Mouse (Mus musculus) lung, embryonic 14.5 days (tissue): ENCODE results near the gene Tdrkh. TPM values are rescaled to one million over a fixed set of nuclear protein-coding genes. Genes with fewer than 3 reads are reported as not detected.

Source experiments
- ATAC-seq: fragments of 200-750 bp; cut with Nextera tagmentation; 2 replicates; pipeline ENCODE4 v1.8.0; 2017; ENCODE audit warnings: mild to moderate bottlenecking, moderate TSS enrichment, moderate library complexity; ENCODE audit not compliant: insufficient read depth
- DNase-seq: peaks from one replicate; pipeline ENCODE4 v3.0.0-alpha.2; 2015
- H3K27ac ChIP-seq: fragments of 300-500 bp; sonication (generic); 2 replicates; pipeline ENCODE4 v1.5.1; 2014; ENCODE audit warnings: low read depth, mild to moderate bottlenecking, moderate library complexity
- H3K27me3 ChIP-seq: fragments of 300-500 bp; sonication (generic); 2 replicates; pipeline ENCODE4 v1.6.1; 2014; ENCODE audit warnings: low read length, control low read depth; ENCODE audit not compliant: insufficient read depth
- H3K36me3 ChIP-seq: fragments of 300-500 bp; sonication (generic); 2 replicates; pipeline ENCODE4 v1.6.1; 2014; ENCODE audit warnings: control low read depth; ENCODE audit not compliant: insufficient read depth
- H3K4me1 ChIP-seq: fragments of 300-500 bp; sonication (generic); 2 replicates; pipeline ENCODE4 v1.6.1; 2014; ENCODE audit warnings: antibody characterized with exemption, control low read depth; ENCODE audit not compliant: insufficient read depth
- H3K4me2 ChIP-seq: fragments of 300-500 bp; sonication (generic); 2 replicates; pipeline ENCODE4 v1.6.1; 2014; ENCODE audit warnings: mild to moderate bottlenecking
- H3K4me3 ChIP-seq: fragments of 300-500 bp; sonication (generic); 2 replicates; pipeline ENCODE4 v1.5.1; 2014; ENCODE audit warnings: low read depth, low read length
- H3K9ac ChIP-seq: fragments of 300-500 bp; sonication (generic); 2 replicates; pipeline ENCODE4 v1.6.1; 2014
- H3K9me3 ChIP-seq: fragments of 300-500 bp; sonication (generic); 2 replicates; pipeline ENCODE4 v1.6.1; 2016; ENCODE audit warnings: low read depth, low read length, control low read depth
- CTCF ChIP-seq: IDR thresholded peaks from 2 replicates; pipeline ENCODE4 v1.5.1; 2016; ENCODE audit warnings: antibody characterized with exemption, low read depth
- WGBS: fragments of 180-500 bp; shearing (Covaris S2); extraction: QIAGEN DNeasy Blood & Tissue Kit; methylation state at CpG from one replicate; pipeline ENCODE4 v1.1.7; 2014; 5-methylcytosine and 5-hydroxymethylcytosine counted together
- polyA plus RNA-seq: library from polyadenylated mRNA; unstranded; fragments of >200 nt; fragmentation: Nextera tagmentation; extraction: Ambion mirVana; gene quantifications from 2 replicates; pipeline ENCODE4 v1.2.1, GENCODE M21; 2014

The Tdrkh gene
- polyA plus RNA-seq: 8.8 and 10.0 TPM in 2 replicates

DNA sequence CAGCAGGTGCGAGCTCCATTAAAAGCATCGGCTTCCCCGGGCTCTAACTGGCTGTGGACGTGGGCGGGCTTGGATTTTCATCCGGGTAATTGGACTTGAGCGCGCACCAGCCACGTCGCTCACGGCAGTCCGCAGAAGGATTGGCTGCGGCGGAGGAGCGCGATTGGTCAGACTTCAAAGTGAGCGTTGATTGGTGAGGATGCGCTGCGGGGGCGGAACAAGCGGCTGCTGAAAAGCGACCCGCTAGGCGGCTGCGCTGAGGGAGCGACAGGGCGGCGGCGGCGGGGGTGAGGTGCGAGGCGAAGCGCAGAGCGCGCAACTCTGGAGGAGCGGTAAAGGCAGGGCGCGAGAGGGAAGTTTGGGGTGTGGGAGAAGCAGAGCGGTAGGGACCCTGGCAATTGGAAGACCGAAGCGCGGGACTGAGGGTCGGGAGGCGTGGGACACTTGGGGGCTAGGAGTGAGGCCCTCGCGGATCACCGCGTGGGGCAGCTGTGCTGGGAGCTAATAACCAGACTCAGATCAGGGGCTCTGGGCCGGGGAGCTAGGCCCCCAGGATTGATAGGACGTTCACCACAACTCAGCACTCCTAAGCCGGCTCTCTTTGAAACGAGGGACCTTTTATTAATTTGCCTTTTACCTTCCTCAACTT lies at the start of gene Tdrkh:
Gene Tdrkh, plus strand, starts transcription at position 243 of the 649 bp plus-strand sequence.
- Histone ChIP-seq H3K27me3 (no peaks in the 10 kb centered on the region), H3K4me3 (peak within 1 kb of the TSS; percentile 44), H3K9me3 (no peaks in the 10 kb centered on the region), H3K4me1 (peaks cover 4% of the 10 kb centered on the region; the same call in 1 of the 2 replicates), H3K36me3 (no peaks in the 10 kb centered on the region), H3K9ac (peak within 1 kb of the TSS; percentile 46), H3K27ac (no peak within 1 kb of the TSS), H3K4me2 (peak within 1 kb of the TSS; percentile 87)
- TF ChIP-seq CTCF: peak; percentile 23; the same call in 1 of the 2 replicates
- ATAC-seq: peak; percentile 100
- WGBS: 9% methylated on average over 52 of the region's 52 CpGs
- peak; percentile 98 for DNase-seq

DNA sequence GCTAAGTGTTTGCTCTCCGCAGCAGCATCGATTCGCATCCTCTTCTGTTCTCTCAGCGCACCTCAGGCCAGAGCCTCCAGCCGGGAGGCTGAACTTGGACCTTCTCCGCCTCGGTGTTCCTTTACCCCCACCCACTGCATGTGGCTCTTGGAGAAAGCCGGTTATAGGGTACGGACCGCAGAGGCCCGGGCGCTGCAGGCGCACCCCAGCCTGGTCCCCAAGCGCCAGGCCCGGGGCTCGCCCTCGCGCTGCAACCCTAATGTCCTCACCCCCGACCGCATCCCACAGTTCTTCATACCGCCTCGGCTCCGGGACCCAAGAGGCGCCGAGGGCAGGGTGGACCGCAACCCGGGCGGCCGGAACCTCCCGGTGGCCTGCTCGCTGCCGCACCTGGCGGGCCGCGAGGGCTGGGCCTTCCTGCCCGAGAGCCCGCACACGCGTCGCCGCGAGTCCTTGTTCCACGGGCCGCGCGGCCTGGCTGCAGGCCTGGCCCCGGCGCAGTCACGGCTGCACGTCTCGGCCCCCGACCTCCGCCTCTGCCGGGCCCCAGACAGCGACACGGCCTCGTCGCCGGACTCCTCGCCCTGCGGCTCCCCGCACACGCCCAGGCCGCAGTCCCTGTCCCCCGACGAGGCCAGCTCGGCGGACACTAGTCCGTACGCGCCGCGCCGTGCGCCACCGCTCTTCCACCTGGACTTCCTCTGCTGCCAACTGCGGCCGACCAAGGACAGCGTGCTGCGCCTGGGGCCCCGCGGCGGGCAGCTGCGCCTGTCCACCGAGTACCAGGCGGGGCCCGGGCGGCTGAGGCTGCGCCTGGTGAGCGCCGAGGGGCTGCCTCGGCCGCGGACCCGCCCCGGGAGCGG lies 49.6 kb upstream of the Tdrkh start:
- H3K4me3 ChIP-seq: peak overlapping the region; percentile 55
- H3K27me3 ChIP-seq: peaks cover 31% of the 10 kb centered on the region
- no peaks in the 10 kb centered on the region for H3K36me3 ChIP-seq
- peaks cover 7% of the 10 kb centered on the region; the same call in 1 of the 2 replicates for H3K4me1 ChIP-seq
- H3K4me2 ChIP-seq: peak overlapping the region; percentile 92
- TF ChIP-seq CTCF: no peak
- H3K9ac ChIP-seq: peak overlapping the region; percentile 65
- H3K9me3 ChIP-seq: no peaks in the 10 kb centered on the region
- DNase-seq (peak; percentile 59), ATAC-seq (peak; percentile 62)
- no peak overlapping the region; the same call in 1 of the 2 replicates for H3K27ac ChIP-seq
- WGBS: 5% methylated on average over 97 of the region's 97 CpGs

DNA sequence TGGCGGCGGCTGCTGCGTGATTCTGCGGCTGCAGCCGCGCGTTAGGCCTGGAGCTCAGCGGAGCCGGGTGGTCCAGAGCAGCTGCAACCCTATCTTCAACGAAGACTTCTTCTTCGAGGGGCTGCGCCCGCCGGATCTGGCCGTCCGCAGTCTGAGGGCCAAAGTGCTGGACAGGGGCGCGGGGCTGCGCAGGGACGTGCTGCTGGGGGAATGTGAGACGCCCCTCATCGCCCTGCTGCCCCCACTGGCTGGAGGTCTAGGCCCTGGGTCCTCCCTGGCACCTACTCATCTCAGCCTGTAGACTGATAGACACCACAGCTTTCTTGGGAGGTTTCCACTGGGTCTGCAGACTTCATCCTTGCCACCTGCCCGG lies 48.9 kb upstream of the Tdrkh start:
- TF ChIP-seq CTCF: no peak

DNA sequence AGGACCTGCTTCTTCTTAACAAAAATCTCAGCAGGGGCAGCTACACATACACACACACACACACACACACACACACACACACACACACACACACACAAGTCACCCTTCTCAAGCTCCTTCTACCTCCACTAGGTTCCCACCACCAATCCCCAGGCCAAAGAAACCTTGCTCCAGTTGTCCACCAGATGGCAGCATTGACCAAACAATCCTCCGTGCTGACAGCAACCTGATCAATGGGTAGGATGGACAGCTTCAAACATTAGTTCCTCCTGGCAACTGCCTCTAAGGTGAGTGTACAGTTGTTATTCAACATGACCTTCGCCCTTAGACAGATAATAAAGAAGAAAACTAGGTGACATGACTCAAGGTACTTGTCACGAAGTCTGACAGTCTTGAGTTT lies 46.3 kb upstream of the Tdrkh start:
- no peak; the same call in 1 of the 2 replicates for ATAC-seq
- Histone ChIP-seq H3K4me3 (no peak overlapping the region), H3K27ac (no peak overlapping the region), H3K4me1 (peaks cover 7% of the 10 kb centered on the region; the same call in 1 of the 2 replicates), H3K9ac (no peak overlapping the region), H3K9me3 (no peaks in the 10 kb centered on the region), H3K27me3 (peaks cover 31% of the 10 kb centered on the region), H3K4me2 (no peak overlapping the region), H3K36me3 (no peaks in the 10 kb centered on the region)
- DNase-seq: peak; percentile 87
- TF ChIP-seq CTCF: peak; percentile 95
- 14% methylated on average over 3 of the region's 3 CpGs for WGBS

More for the DNA sequence above, 48.9 kb upstream of the Tdrkh start:
- no peaks in the 10 kb centered on the region for H3K36me3 ChIP-seq
- no peak overlapping the region; the same call in 1 of the 2 replicates for H3K27ac ChIP-seq
- H3K27me3 ChIP-seq: peaks cover 31% of the 10 kb centered on the region
- peaks cover 7% of the 10 kb centered on the region; the same call in 1 of the 2 replicates for H3K4me1 ChIP-seq
- peak overlapping the region; percentile 92 for H3K4me2 ChIP-seq
- WGBS: 5% methylated on average over 22 of the region's 23 CpGs
- ATAC-seq (peak; percentile 3; the same call in 1 of the 2 replicates), DNase-seq (no peak)
- peak overlapping the region; percentile 65 for H3K9ac ChIP-seq
- H3K9me3 ChIP-seq: no peaks in the 10 kb centered on the region
- peak overlapping the region; percentile 55 for H3K4me3 ChIP-seq

DNA sequence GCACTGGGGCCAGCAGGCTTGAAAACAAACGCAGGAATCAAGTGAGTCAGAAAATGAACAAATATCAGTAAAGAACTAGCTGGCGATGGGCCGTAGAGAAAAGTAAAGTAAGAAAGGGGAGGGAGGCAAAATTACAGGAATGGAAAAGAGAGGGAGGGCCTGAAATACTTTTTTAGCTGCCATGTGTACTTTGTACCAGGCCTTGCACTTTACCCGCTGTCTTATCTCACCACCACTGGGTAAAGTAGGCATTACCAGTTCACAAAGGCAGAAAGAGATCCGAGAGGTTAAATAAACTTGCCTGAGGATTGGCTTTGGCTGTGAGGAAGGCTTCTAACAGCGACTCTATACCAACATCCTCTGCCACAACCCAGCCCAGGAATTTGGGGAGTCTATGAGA lies 45.6 kb upstream of the Tdrkh start:
- no peaks in the 10 kb centered on the region for H3K36me3 ChIP-seq
- peaks cover 24% of the 10 kb centered on the region for H3K27me3 ChIP-seq
- H3K4me1 ChIP-seq: peaks cover 7% of the 10 kb centered on the region; the same call in 1 of the 2 replicates
- no peak overlapping the region for H3K27ac ChIP-seq
- no peak overlapping the region for H3K4me3 ChIP-seq
- 64% methylated on average over 6 of the region's 6 CpGs for WGBS
- no peak for ATAC-seq
- no peak for DNase-seq
- no peak overlapping the region for H3K9ac ChIP-seq
- H3K4me2 ChIP-seq: no peak overlapping the region
- H3K9me3 ChIP-seq: no peaks in the 10 kb centered on the region
- TF ChIP-seq CTCF: no peak

DNA sequence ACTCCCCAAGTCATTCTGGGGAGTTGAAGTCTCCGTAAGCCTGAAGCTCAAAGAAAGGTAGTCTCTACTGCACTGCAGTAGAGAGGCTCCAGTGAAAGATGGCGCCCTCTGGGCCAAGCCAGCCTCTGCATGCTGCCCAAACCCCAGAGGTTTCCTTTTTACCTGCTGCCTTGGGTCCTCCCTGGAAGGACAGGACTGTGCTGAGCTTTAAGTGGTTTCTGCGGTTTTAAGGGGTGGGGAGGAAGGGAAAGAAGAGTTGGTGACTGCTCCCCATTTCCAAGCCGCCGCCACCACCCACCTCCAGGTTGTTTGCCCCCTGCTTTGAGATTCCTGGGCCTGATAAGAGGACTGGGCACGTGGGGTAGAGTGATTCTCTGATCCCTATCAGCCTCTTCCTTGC lies 44.4 kb upstream of the Tdrkh start:
- Histone ChIP-seq H3K9me3 (no peaks in the 10 kb centered on the region), H3K27me3 (peaks cover 13% of the 10 kb centered on the region), H3K27ac (no peak overlapping the region), H3K36me3 (no peaks in the 10 kb centered on the region), H3K9ac (no peak overlapping the region), H3K4me2 (no peak overlapping the region), H3K4me3 (no peak overlapping the region), H3K4me1 (peaks cover 2% of the 10 kb centered on the region; the same call in 1 of the 2 replicates)
- 49% methylated on average over 6 of the region's 6 CpGs for WGBS
- no peak for TF ChIP-seq CTCF
- DNase-seq: no peak
- no peak for ATAC-seq

DNA sequence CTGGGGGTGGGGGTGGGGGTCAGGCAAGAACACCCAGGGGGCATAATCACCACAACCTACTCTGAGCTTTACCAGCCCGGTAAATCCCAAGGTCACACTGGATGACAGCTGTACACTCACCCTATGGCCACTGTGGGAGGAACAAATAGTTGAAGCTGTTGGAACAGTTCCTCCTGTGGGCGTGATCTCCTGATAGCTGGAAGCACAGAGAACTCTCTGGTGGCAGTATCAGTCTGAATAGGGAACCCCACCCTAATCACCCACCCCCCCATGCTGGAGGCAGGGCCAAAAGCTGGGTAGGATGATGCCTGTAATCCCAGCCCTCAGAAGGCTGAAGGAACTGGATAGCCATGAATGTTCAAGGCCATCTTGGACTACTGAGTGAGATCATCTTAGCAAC lies 43.4 kb upstream of the Tdrkh start:
- no peak for TF ChIP-seq CTCF
- Histone ChIP-seq H3K36me3 (no peaks in the 10 kb centered on the region), H3K27me3 (peaks cover 2% of the 10 kb centered on the region), H3K9me3 (no peaks in the 10 kb centered on the region), H3K4me3 (no peak overlapping the region), H3K4me1 (no peaks in the 10 kb centered on the region), H3K27ac (no peak overlapping the region), H3K4me2 (no peak overlapping the region), H3K9ac (no peak overlapping the region)
- ATAC-seq (no peak), DNase-seq (no peak)
- 52% methylated on average over 2 of the region's 2 CpGs for WGBS
